In genomic region chr2:51546181-51546580, GRCm38 (mm10) we compare ENCODE assay signal across 20 mouse cellular contexts.
"Had no signal": no experiment of that assay in that cellular context is flagged by ENCODE, and none has a peak within 500 bp of the region (broad histone marks: within the 10 kb centered on the region; RNA-seq: fewer than 3 reads in every experiment).

No protein-coding gene starts in this region.

- H3K27me3 ChIP-seq: liver, embryonic 15.5 days; lung, embryonic 15.5 days; midbrain, embryonic 12.5 days; neural tube, embryonic 13.5 days; neural tube, embryonic 15.5 days had no signal

- H3K9me3 ChIP-seq: liver, embryonic 15.5 days; lung, embryonic 15.5 days; midbrain, embryonic 10.5 days; midbrain, embryonic 12.5 days; neural tube, embryonic 13.5 days; neural tube, embryonic 15.5 days had no signal

- ATAC-seq: liver, postnatal 0 days; lung, postnatal 0 days; midbrain, embryonic 16.5 days had no signal

- H3K9ac ChIP-seq: liver, embryonic 15.5 days; liver, postnatal 0 days; lung, embryonic 15.5 days; midbrain, embryonic 12.5 days; neural tube, embryonic 13.5 days; neural tube, embryonic 15.5 days had no signal

- H3K36me3 ChIP-seq: liver, embryonic 15.5 days; lung, embryonic 15.5 days; midbrain, embryonic 10.5 days; midbrain, embryonic 12.5 days; neural tube, embryonic 13.5 days; neural tube, embryonic 15.5 days had no signal

- DNase-seq: liver, postnatal 0 days; lung, adult 2 months; lung, postnatal 4 days; midbrain, embryonic 14.5 days; right cerebral cortex, adult 18-20 months; right cerebral cortex, postnatal 25 days; right cerebral cortex, postnatal 4 days; spleen, adult 18-20 months; thymus, adult 18-20 months; thymus, postnatal 14 days; thymus, postnatal 36 days had no signal

- H3K27ac ChIP-seq: liver, embryonic 15.5 days; lung, embryonic 15.5 days; midbrain, embryonic 10.5 days; midbrain, embryonic 12.5 days; neural tube, embryonic 13.5 days; neural tube, embryonic 15.5 days had no signal

- H3K4me1 ChIP-seq: liver, embryonic 15.5 days; lung, embryonic 15.5 days; neural tube, embryonic 13.5 days; neural tube, embryonic 15.5 days had no signal

- H3K4me2 ChIP-seq: liver, embryonic 15.5 days; lung, embryonic 15.5 days; midbrain, embryonic 12.5 days; neural tube, embryonic 13.5 days; neural tube, embryonic 15.5 days had no signal

- H3K4me3 ChIP-seq: liver, embryonic 15.5 days; lung, embryonic 15.5 days; midbrain, embryonic 10.5 days; midbrain, embryonic 12.5 days; myocyte; neural tube, embryonic 13.5 days; neural tube, embryonic 15.5 days had no signal
